Mouse (Mus musculus) bone marrow, adult 2 months (tissue): Measurements from ENCODE around the gene Sp1.

ENCODE experiments used
- CTCF ChIP-seq: fragments of 200-500 bp; IDR thresholded peaks from 2 replicates; pipeline ENCODE4 v1.5.1; 2011; ENCODE audit warnings: low read length, control low read depth; ENCODE audit not compliant: control insufficient read depth, insufficient read depth
- POLR2A ChIP-seq: fragments of 200-500 bp; IDR thresholded peaks from 2 replicates; pipeline ENCODE4 v1.6.1; 2011; ENCODE audit warnings: low read depth, mild to moderate bottlenecking, control low read depth, low read length, borderline replicate concordance; ENCODE audit not compliant: control insufficient read depth

GRCm38 (mm10) chr15:102402210-102402609 lies 3.7 kb upstream of the Sp1 start:
- TF ChIP-seq CTCF (no peak), POLR2A (no peak)
